Comparison of ENCODE assay signal across 8 mouse cellular contexts in the genomic region with DNA sequence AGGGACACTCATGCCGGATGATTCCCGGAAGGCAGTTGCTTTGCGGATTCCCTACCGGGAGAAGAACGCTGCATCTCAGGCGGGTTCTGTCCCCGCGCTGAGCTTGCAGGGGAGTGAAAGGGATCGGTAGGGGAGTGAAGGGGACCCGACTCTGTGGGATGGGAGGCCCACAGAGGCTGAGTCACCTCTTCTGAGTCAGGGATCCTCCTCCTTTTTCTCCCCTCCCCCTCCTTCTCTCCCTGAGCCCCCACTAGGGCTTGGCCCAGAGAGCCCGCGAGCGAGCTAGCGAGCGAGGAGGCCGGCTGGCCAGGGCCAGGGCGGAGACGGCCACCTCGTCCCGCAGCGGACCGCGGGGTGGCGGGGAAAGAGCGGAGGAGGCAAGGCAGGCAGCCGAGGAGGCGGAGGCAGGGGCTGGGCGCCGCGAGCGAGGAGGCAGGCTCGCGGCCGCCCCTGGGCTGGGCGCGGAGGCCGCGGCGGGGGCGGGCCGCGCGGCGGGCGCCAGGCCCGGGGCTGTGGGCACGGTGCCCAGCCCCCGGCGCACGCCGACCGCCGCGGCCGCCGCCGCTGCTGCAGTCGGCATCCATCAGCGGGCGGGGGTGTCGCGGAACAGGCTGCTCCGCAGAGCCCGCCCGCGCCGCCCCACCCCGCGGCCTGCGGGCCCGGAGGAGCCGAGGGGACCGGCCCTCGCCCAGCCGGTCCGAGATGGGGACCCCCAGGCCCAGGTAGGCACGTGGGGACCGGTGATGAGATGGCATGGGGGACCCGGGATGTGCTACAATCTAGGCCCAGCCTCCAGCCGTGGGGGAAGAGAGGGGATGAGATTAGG. TPM values are rescaled to one million over a fixed set of nuclear protein-coding genes. Genes with fewer than 3 reads are reported as not detected.
DNase-seq lines count a peak whose midpoint lies in the region; ATAC-seq and TF ChIP-seq lines count a peak whose summit lies in the region.

No protein-coding gene starts in this region.

- ATAC-seq in embryonic facial prominence, embryonic 15.5 days (ENCODE audit: insufficient number of reproducible peaks, low FRiP score, low TSS enrichment, low read depth) = peak; percentile 84
- ATAC-seq in heart, postnatal 0 days (ENCODE audit: insufficient read depth, low read depth) = peak; percentile 71
- ATAC-seq in liver, embryonic 15.5 days (ENCODE audit: insufficient read depth) = peak; percentile 74

- dilution Hi-C loops in CH12.LX (cut with MboI; ENCODE audit: extremely low pct_ligation_motif_present, extremely low pct_unique_long_range_greater_than_20kb, low sequenced_read_pairs) = no loop called here

- TF ChIP-seq RAD21 in CH12.LX (IDR thresholded peaks at IDR 0.05; ENCODE audit: low read depth, low read length) = no peak

- TF ChIP-seq EP300 in CH12.LX (IDR thresholded peaks at IDR 0.05; ENCODE audit: low read length) = no peak
- TF ChIP-seq EP300 in heart, postnatal 0 days (IDR thresholded peaks at IDR 0.05; ENCODE audit: low read depth) = no peak

- TF ChIP-seq CTCF in CH12.LX (conservative IDR thresholded peaks at IDR 0.05 in 1 of 2, IDR thresholded peaks at IDR 0.05 in 1 of 2; ENCODE audit: low read depth in 2 of 2, low read length in 2 of 2) = no peak
- no peak for TF ChIP-seq CTCF in bone marrow, adult 2 months (IDR thresholded peaks at IDR 0.05; ENCODE audit: control insufficient read depth, insufficient read depth, low read length)
- no peak for TF ChIP-seq CTCF in heart, postnatal 0 days (IDR thresholded peaks at IDR 0.05; ENCODE audit: low read depth)

- H3K27me3 ChIP-seq in CH12.LX (replicated peaks) = peaks cover 86% of the 10 kb centered on the region
- no peaks in the 10 kb centered on the region for H3K27me3 ChIP-seq in embryonic facial prominence, embryonic 15.5 days
- no peaks in the 10 kb centered on the region for H3K27me3 ChIP-seq in heart, postnatal 0 days (ENCODE audit: control insufficient read depth, insufficient read depth, low read length)
- H3K27me3 ChIP-seq in liver, embryonic 15.5 days = peaks cover 64% of the 10 kb centered on the region

- no peak overlapping the region for H3K9ac ChIP-seq in CH12.LX (ENCODE audit: insufficient read depth, low read depth)
- H3K9ac ChIP-seq in embryonic facial prominence, embryonic 15.5 days = peak overlapping the region; percentile 79
- peak overlapping the region; percentile 45 for H3K9ac ChIP-seq in heart, postnatal 0 days (replicated peaks; ENCODE audit: low read depth, low read length)
- peak overlapping the region; percentile 45; the same call in 1 of the 2 replicates for H3K9ac ChIP-seq in liver, embryonic 15.5 days

- WGBS in bone marrow, adult 2 months = 4% methylated on average over 78 of the region's 80 CpGs
- under 1% methylated on average over 43 of the region's 80 CpGs for WGBS in embryonic facial prominence, embryonic 15.5 days
- 2% methylated on average over 69 of the region's 80 CpGs for WGBS in heart, postnatal 0 days
- WGBS in liver, embryonic 15.5 days (ENCODE audit: insufficient replicate concordance) = under 1% methylated on average over 78 of the region's 80 CpGs

- in situ Hi-C loops in CH12.LX (cut with MboI; ENCODE audit: low pct_ligation_motif_present, low pct_unique_long_range_greater_than_20kb, low sequenced_read_pairs) = no loop called here

- peak overlapping the region; percentile 39 for H3K4me2 ChIP-seq in CH12.LX (ENCODE audit: insufficient read depth, low read depth, poor library complexity, severe bottlenecking)
- peak overlapping the region; percentile 85 for H3K4me2 ChIP-seq in embryonic facial prominence, embryonic 15.5 days (replicated peaks)
- H3K4me2 ChIP-seq in heart, postnatal 0 days (ENCODE audit: low read depth, low read length) = peak overlapping the region; percentile 75
- peak overlapping the region; percentile 88 for H3K4me2 ChIP-seq in liver, embryonic 15.5 days

- no peak overlapping the region for H3K27ac ChIP-seq in CH12.LX (ENCODE audit: insufficient read depth, low read depth)
- no peak overlapping the region for H3K27ac ChIP-seq in bone marrow, adult 2 months (ENCODE audit: control insufficient read depth, insufficient read depth, low read depth, low read length, poor library complexity)
- peak overlapping the region; percentile 88 for H3K27ac ChIP-seq in embryonic facial prominence, embryonic 15.5 days (replicated peaks)
- H3K27ac ChIP-seq in heart, postnatal 0 days (ENCODE audit: low read depth) = peak overlapping the region; percentile 43
- no peak overlapping the region for H3K27ac ChIP-seq in liver, embryonic 15.5 days (replicated peaks)

- no peak for DNase-seq in CH12.LX (ENCODE audit: extremely low read depth)
- DNase-seq in heart, postnatal 0 days (ENCODE audit: low spot score) = peak; percentile 77
- DNase-seq in kidney, postnatal 25 days = peak; percentile 62 to 84
- peak; percentile 78 for DNase-seq in neural tube, embryonic 10.5 days (ENCODE audit: extremely low spot score, low spot score)
- peak; percentile 15 for DNase-seq in thymus, postnatal 0 days (ENCODE audit: low spot score)

- H3K4me3 ChIP-seq in CH12.LX (replicated peaks in 1 of 3; ENCODE audit: low read depth in 2 of 3, low read length in 2 of 3, poor library complexity in 1 of 3) = peak overlapping the region in 1 of 3 experiments; percentile 40
- H3K4me3 ChIP-seq in bone marrow, adult 2 months (replicated peaks; ENCODE audit: control insufficient read depth, low read depth, low read length) = peak overlapping the region; percentile 17
- H3K4me3 ChIP-seq in embryonic facial prominence, embryonic 15.5 days (replicated peaks) = peak overlapping the region; percentile 70
- peak overlapping the region; percentile 52 for H3K4me3 ChIP-seq in heart, postnatal 0 days (ENCODE audit: low read depth, low read length)
- H3K4me3 ChIP-seq in liver, embryonic 15.5 days (replicated peaks) = peak overlapping the region; percentile 60

- no peaks in the 10 kb centered on the region for H3K79me2 ChIP-seq in CH12.LX (replicated peaks; ENCODE audit: control insufficient read depth, extremely low read depth, insufficient read depth, poor library complexity, severe bottlenecking)

- H3K9me3 ChIP-seq in CH12.LX (replicated peaks; ENCODE audit: low read length) = no peaks in the 10 kb centered on the region
- no peaks in the 10 kb centered on the region for H3K9me3 ChIP-seq in embryonic facial prominence, embryonic 15.5 days (replicated peaks)
- H3K9me3 ChIP-seq in heart, postnatal 0 days (replicated peaks; ENCODE audit: control insufficient read depth, low read length) = no peaks in the 10 kb centered on the region
- H3K9me3 ChIP-seq in liver, embryonic 15.5 days (replicated peaks) = no peaks in the 10 kb centered on the region

- TF ChIP-seq POLR2A in CH12.LX (IDR thresholded peaks at IDR 0.05; ENCODE audit: low read depth, low read length) = no peak
- TF ChIP-seq POLR2A in bone marrow, adult 2 months (IDR thresholded peaks at IDR 0.05; ENCODE audit: borderline replicate concordance, control insufficient read depth, low read depth, low read length) = no peak

- no peaks in the 10 kb centered on the region for H3K4me1 ChIP-seq in CH12.LX (ENCODE audit: control insufficient read depth in 1 of 2, insufficient read depth in 2 of 2)
- H3K4me1 ChIP-seq in bone marrow, adult 2 months (ENCODE audit: control insufficient read depth, insufficient read depth, low read length) = no peaks in the 10 kb centered on the region
- H3K4me1 ChIP-seq in embryonic facial prominence, embryonic 15.5 days = peaks cover 42% of the 10 kb centered on the region
- H3K4me1 ChIP-seq in heart, postnatal 0 days (ENCODE audit: control insufficient read depth, insufficient read depth) = peaks cover 16% of the 10 kb centered on the region
- H3K4me1 ChIP-seq in liver, embryonic 15.5 days (replicated peaks) = peaks cover 47% of the 10 kb centered on the region

- H3K36me3 ChIP-seq in CH12.LX (replicated peaks in 1 of 2; ENCODE audit: control insufficient read depth in 1 of 2, insufficient read depth in 1 of 2, low read length in 1 of 2) = no peaks in the 10 kb centered on the region
- H3K36me3 ChIP-seq in embryonic facial prominence, embryonic 15.5 days = no peaks in the 10 kb centered on the region
- no peaks in the 10 kb centered on the region for H3K36me3 ChIP-seq in heart, postnatal 0 days (replicated peaks; ENCODE audit: control insufficient read depth, insufficient read depth, low read length)
- no peaks in the 10 kb centered on the region for H3K36me3 ChIP-seq in liver, embryonic 15.5 days (replicated peaks)

TF ChIP-seq in CH12.LX, 34 proteins besides CTCF, POLR2A, EP300 and RAD21:
- TF ChIP-seq ZC3H11A (IDR thresholded peaks at IDR 0.05; ENCODE audit: low read depth, low read length) (no peak), NELFE (IDR thresholded peaks at IDR 0.05; ENCODE audit: low read depth, low read length) (no peak), NRF1 (IDR thresholded peaks at IDR 0.05; ENCODE audit: low read depth, low read length) (no peak)

RNA-seq across cellular contexts. Expression of a gene that starts 54.8 kb away (rescaled TPM):
- total RNA-seq in CH12.LX (2012; rRNA removed) = 0.08 and 0.21 TPM in 2 replicates
- total RNA-seq in CH12.LX (2014; rRNA removed) = not detected in 2 replicates
- polyA plus RNA-seq in CH12.LX (2012; ENCODE audit: insufficient read length, low read depth) = not detected in 2 replicates
- polyA plus RNA-seq in bone marrow, adult 2 months (2011; ENCODE audit: insufficient read depth, insufficient read length, low replicate concordance, missing spikeins) = 1.7 and 9.1 TPM in 2 replicates
- 3.4 and 3.8 TPM in 2 replicates for polyA plus RNA-seq in embryonic facial prominence, embryonic 15.5 days (2015; fragmentation: Nextera tagmentation; extraction: Ambion mirVana)
- 21.5 and 28.2 TPM in 2 replicates for total RNA-seq in heart, postnatal 0 days (2014; rRNA removed; ENCODE audit: low replicate concordance)
- 0.45 and 0.47 TPM in 2 replicates for polyA plus RNA-seq in heart, postnatal 0 days (2015; fragmentation: Nextera tagmentation; extraction: Ambion mirVana)
- polyA plus RNA-seq in liver, embryonic 15.5 days (2015; fragmentation: Nextera tagmentation; extraction: Ambion mirVana) = 0.54 and 0.55 TPM in 2 replicates
- polyA plus RNA-seq in thymus, postnatal 0 days (2015; fragmentation: Nextera tagmentation; extraction: Ambion mirVana) = 0.21 and 0.38 TPM in 2 replicates

Comparison
In these comparisons a context has a peak if more than half of its experiments do, and no peak if none do; other contexts are left out.
1. H3K27ac ChIP-seq: peak in embryonic facial prominence, embryonic 15.5 days (single experiment) and heart, postnatal 0 days (single experiment); none in CH12.LX (single experiment), bone marrow, adult 2 months (single experiment) and liver, embryonic 15.5 days (single experiment).
2. Peak in every context shown above with its lines, with median percentiles within 50 percentile points of each other: H3K4me2 ChIP-seq and ATAC-seq.